Mouse (Mus musculus) left cerebral cortex, postnatal 36 days (tissue): ENCODE measurements at regions not wholly inside any gene's neighbourhood (a gene's known extent, or its start where the extent isn't known, plus 50 kb on each side); places are given as distances from the start of the nearest gene placed in this dataset.
"Not testable (repeated sequence)": the region's sequence is repeated elsewhere in the genome, so short reads cannot be mapped to it uniquely, and the experiment has no call there.

Experiments
- DNase-seq, 2 experiments: peaks; one replicate each; pipeline ENCODE4 v3.0.0; 2021 to 2022; ENCODE audit warnings: low spot score in 2 of 2, mixed read lengths in 1 of 2
- intact Hi-C: fragments of 180-260 bp; cut with DNase I; formaldehyde crosslinking; loops from one replicate; pipeline ENCODE4 v1.15.1; 2025

GRCm38 (mm10) chr9:94169905-94170612 is 367.8 kb downstream of the 1190002N15Rik start:
- no peak for DNase-seq
- intact Hi-C loops: no loop called here

- intact Hi-C loops: no loop called here
Measured at GRCm38 (mm10) chr9:94163671-94164070, 374.2 kb downstream of the 1190002N15Rik start.

GRCm38 (mm10) chr9:94155581-94155980 is 382.3 kb downstream of the 1190002N15Rik start:
- intact Hi-C loops: no loop called here
- DNase-seq: no peak

More at GRCm38 (mm10) chr9:94163671-94164070, 374.2 kb downstream of the 1190002N15Rik start:
- DNase-seq: no peak

GRCm38 (mm10) chr9:94148474-94148873 is 389.4 kb downstream of the 1190002N15Rik start:
- intact Hi-C loops: no loop called here
- no peak for DNase-seq

- intact Hi-C loops: no loop called here
Measured at GRCm38 (mm10) chr9:94146787-94147186, 391.1 kb downstream of the 1190002N15Rik start.

GRCm38 (mm10) chr9:94136444-94136843 is 401.4 kb downstream of the 1190002N15Rik start:
- no peak for DNase-seq
- intact Hi-C loops: no loop called here

More at GRCm38 (mm10) chr9:94146787-94147186, 391.1 kb downstream of the 1190002N15Rik start:
- DNase-seq: no peak

GRCm38 (mm10) chr9:94133682-94134081 is 404.2 kb downstream of the 1190002N15Rik start:
- intact Hi-C loops: no loop called here
- DNase-seq: no peak

GRCm38 (mm10) chr9:94131367-94131766 is 406.5 kb downstream of the 1190002N15Rik start:
- DNase-seq: no peak
- intact Hi-C loops: no loop called here

GRCm38 (mm10) chr9:94116961-94117360 is 420.9 kb downstream of the 1190002N15Rik start:
- no peak for DNase-seq
- intact Hi-C loops: no loop called here

GRCm38 (mm10) chr9:94107701-94108100 is 430.2 kb downstream of the 1190002N15Rik start:
- intact Hi-C loops, DNase-seq: not testable (repeated sequence)

GRCm38 (mm10) chr9:94104669-94105068 is 433.2 kb downstream of the 1190002N15Rik start:
- intact Hi-C loops: no loop called here
- DNase-seq: no peak

GRCm38 (mm10) chr9:94101958-94102357 is 435.9 kb downstream of the 1190002N15Rik start:
- intact Hi-C loops: no loop called here
- no peak for DNase-seq

- intact Hi-C loops: no loop called here
- DNase-seq: no peak
Measured at GRCm38 (mm10) chr9:94094800-94095199, 443.1 kb downstream of the 1190002N15Rik start.

- no peak for DNase-seq
Measured at GRCm38 (mm10) chr9:94091658-94092225, 446.1 kb downstream of the 1190002N15Rik start.

GRCm38 (mm10) chr9:94089759-94090158 is 448.1 kb downstream of the 1190002N15Rik start:
- intact Hi-C loops: no loop called here
- no peak for DNase-seq

More at GRCm38 (mm10) chr9:94091658-94092225, 446.1 kb downstream of the 1190002N15Rik start:
- intact Hi-C loops: no loop called here

GRCm38 (mm10) chr9:94083629-94084411 is 454.1 kb downstream of the 1190002N15Rik start:
- intact Hi-C loops: no loop called here
- no peak for DNase-seq

GRCm38 (mm10) chr9:94074904-94075303 is 463.0 kb downstream of the 1190002N15Rik start:
- intact Hi-C loops: no loop called here
- DNase-seq: no peak

GRCm38 (mm10) chr9:94067121-94067520 is 470.8 kb downstream of the 1190002N15Rik start:
- DNase-seq: no peak

GRCm38 (mm10) chr9:94053229-94053628 is 484.7 kb downstream of the 1190002N15Rik start:
- no peak for DNase-seq
- intact Hi-C loops: no loop called here

More at GRCm38 (mm10) chr9:94067121-94067520, 470.8 kb downstream of the 1190002N15Rik start:
- intact Hi-C loops: no loop called here

GRCm38 (mm10) chr9:94047845-94048244 is 490.0 kb downstream of the 1190002N15Rik start:
- intact Hi-C loops: no loop called here
- DNase-seq: no peak
